Mouse (Mus musculus): Measurements from ENCODE around the gene Npc1l1. TPM values are rescaled to one million over a fixed set of nuclear protein-coding genes. Genes with fewer than 3 reads are reported as not detected.

The Npc1l1 gene
- polyA plus RNA-seq (2014; fragmentation: Nextera tagmentation; extraction: Ambion mirVana): 0.04 TPM in 1 of 2 replicates, not detected in the other

GRCm38 (mm10) chr11:6230012-6230411, at the start of gene Npc1l1:
Gene Npc1l1, minus strand, starts transcription at chr11:6230143.
- DNase-seq (no peak), ATAC-seq (ENCODE audit: insufficient read depth) (no peak)
- Histone ChIP-seq H3K9me3 (ENCODE audit: low read depth, low read length) (no peaks in the 10 kb centered on the region), H3K9ac (no peak within 1 kb of the TSS), H3K27ac (ENCODE audit: low read depth) (no peak within 1 kb of the TSS), H3K36me3 (ENCODE audit: insufficient read depth) (no peaks in the 10 kb centered on the region), H3K27me3 (ENCODE audit: insufficient read depth, low read length) (no peaks in the 10 kb centered on the region), H3K4me3 (ENCODE audit: low read depth, low read length) (no peak within 1 kb of the TSS), H3K4me1 (ENCODE audit: insufficient read depth) (no peaks in the 10 kb centered on the region), H3K4me2 (no peak within 1 kb of the TSS)
- 66% methylated on average over 7 of the region's 7 CpGs for WGBS
- no peak for TF ChIP-seq CTCF (IDR thresholded peaks at IDR 0.05; ENCODE audit: low read depth)

GRCm38 (mm10) chr11:6276466-6276865, 46.5 kb upstream of the Npc1l1 start:
- DNase-seq: no peak
- Histone ChIP-seq H3K9ac (no peak overlapping the region), H3K4me1 (ENCODE audit: insufficient read depth) (0 out of 2 replicates have a peak, but pooled peaks cover 2% of the 10 kb centered on the region), H3K27ac (ENCODE audit: low read depth) (no peak overlapping the region), H3K9me3 (ENCODE audit: low read depth, low read length) (0 out of 2 replicates have a peak, but pooled peaks cover 4% of the 10 kb centered on the region), H3K36me3 (ENCODE audit: insufficient read depth) (peaks cover 13% of the 10 kb centered on the region), H3K4me2 (no peak overlapping the region), H3K27me3 (ENCODE audit: insufficient read depth, low read length) (no peaks in the 10 kb centered on the region), H3K4me3 (ENCODE audit: low read depth, low read length) (no peak overlapping the region)
- no peak for ATAC-seq (ENCODE audit: insufficient read depth)
- no peak for TF ChIP-seq CTCF (IDR thresholded peaks at IDR 0.05; ENCODE audit: low read depth)
- WGBS: 68% methylated on average over 3 of the region's 3 CpGs

GRCm38 (mm10) chr11:6275094-6275484, 45.1 kb upstream of the Npc1l1 start:
- Histone ChIP-seq H3K27ac (ENCODE audit: low read depth) (peak overlapping the region; percentile 46; the same call in 1 of the 2 replicates), H3K27me3 (ENCODE audit: insufficient read depth, low read length) (no peaks in the 10 kb centered on the region), H3K9me3 (ENCODE audit: low read depth, low read length) (0 out of 2 replicates have a peak, but pooled peaks cover under 1% of the 10 kb centered on the region), H3K4me1 (ENCODE audit: insufficient read depth) (0 out of 2 replicates have a peak, but pooled peaks cover 2% of the 10 kb centered on the region), H3K36me3 (ENCODE audit: insufficient read depth) (peaks cover 25% of the 10 kb centered on the region), H3K9ac (peak overlapping the region; percentile 81), H3K4me2 (peak overlapping the region; percentile 87), H3K4me3 (ENCODE audit: low read depth, low read length) (peak overlapping the region; percentile 87)
- no peak for TF ChIP-seq CTCF (IDR thresholded peaks at IDR 0.05; ENCODE audit: low read depth)
- ATAC-seq (ENCODE audit: insufficient read depth): peak; percentile 12; the same call in 1 of the 2 replicates
- no peak for DNase-seq
- 21% methylated on average over 7 of the region's 7 CpGs for WGBS

DNA sequence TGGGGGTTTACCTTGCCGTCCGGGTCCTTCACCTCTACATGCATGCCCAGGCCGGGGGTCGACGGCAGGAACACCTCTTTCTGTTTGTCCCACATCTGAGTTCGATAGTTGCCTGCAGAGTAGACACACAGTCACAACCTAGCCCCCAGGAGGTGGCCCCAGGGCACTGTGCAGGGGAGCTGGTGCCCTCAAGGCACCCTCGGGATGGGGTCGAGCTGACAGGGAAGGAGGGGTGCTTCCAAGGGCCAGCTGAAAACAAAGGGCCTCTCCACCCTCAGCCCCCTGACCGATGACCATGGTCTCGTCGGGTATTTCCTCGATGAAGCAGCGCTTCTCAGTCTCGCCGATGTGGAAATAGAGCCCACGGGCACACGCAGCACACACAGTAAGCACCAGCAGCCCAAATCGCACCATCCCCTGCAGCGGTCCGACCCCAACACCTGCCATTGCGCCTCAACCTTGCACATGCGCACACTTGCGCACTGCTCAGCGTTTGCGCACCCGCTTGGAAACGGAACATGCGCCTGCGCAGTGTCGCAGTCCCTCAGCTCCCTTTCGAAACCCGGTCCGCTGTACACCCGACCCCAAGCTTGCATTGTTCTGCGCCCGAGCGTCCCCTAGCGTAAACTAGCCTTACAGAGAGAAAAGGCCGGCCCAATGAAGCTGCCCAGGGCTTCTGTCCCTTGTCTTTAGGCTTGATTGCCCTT, 44.6 kb upstream of the Npc1l1 start, which contains the start of gene Tmed4:
Tmed4 (minus strand) TSS at position 484 of the 707 bp plus-strand sequence.
- H3K4me1 ChIP-seq (ENCODE audit: insufficient read depth): 0 out of 2 replicates have a peak, but pooled peaks cover 2% of the 10 kb centered on the region
- ATAC-seq (ENCODE audit: insufficient read depth): peak; percentile 99
- H3K9ac ChIP-seq: peak within 1 kb of the TSS; percentile 81
- TF ChIP-seq CTCF (IDR thresholded peaks at IDR 0.05; ENCODE audit: low read depth): peak; percentile 84
- H3K36me3 ChIP-seq (ENCODE audit: insufficient read depth): peaks cover 25% of the 10 kb centered on the region
- no peaks in the 10 kb centered on the region for H3K9me3 ChIP-seq (ENCODE audit: low read depth, low read length)
- peak within 1 kb of the TSS; percentile 46; the same call in 1 of the 2 replicates for H3K27ac ChIP-seq (ENCODE audit: low read depth)
- peak within 1 kb of the TSS; percentile 87 for H3K4me3 ChIP-seq (ENCODE audit: low read depth, low read length)
- under 1% methylated on average over 39 of the region's 39 CpGs for WGBS
- peak; percentile 99 for DNase-seq
- no peaks in the 10 kb centered on the region for H3K27me3 ChIP-seq (ENCODE audit: insufficient read depth, low read length)
- H3K4me2 ChIP-seq: peak within 1 kb of the TSS; percentile 87

DNA sequence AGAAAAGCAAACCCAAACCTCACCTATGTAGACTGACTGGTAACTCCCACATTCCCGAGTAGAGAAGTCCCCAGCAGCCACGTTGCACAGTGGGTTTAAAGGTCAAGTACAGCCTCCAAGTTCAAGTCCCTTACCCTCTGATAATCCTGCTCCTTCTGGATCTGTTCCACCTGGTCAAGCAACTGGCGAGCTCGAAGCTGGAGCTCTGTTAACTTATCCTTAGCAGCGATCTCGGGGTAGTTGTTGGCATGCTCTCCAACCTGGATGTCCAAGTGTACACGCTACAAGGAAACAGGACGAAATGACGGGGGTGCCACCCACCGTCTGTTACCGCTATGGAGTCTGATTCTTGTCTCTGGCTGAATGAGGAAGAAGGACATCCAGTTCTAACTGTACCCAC, 43.7 kb upstream of the Npc1l1 start:
- Histone ChIP-seq H3K4me1 (ENCODE audit: insufficient read depth) (0 out of 2 replicates have a peak, but pooled peaks cover 2% of the 10 kb centered on the region), H3K9me3 (ENCODE audit: low read depth, low read length) (no peaks in the 10 kb centered on the region), H3K36me3 (ENCODE audit: insufficient read depth) (peaks cover 25% of the 10 kb centered on the region), H3K4me2 (peak overlapping the region; percentile 87), H3K27ac (ENCODE audit: low read depth) (no peak overlapping the region), H3K27me3 (ENCODE audit: insufficient read depth, low read length) (no peaks in the 10 kb centered on the region), H3K9ac (peak overlapping the region; percentile 81), H3K4me3 (ENCODE audit: low read depth, low read length) (peak overlapping the region; percentile 87)
- no peak for DNase-seq
- 44% methylated on average over 11 of the region's 11 CpGs for WGBS
- no peak for ATAC-seq (ENCODE audit: insufficient read depth)
- TF ChIP-seq CTCF (IDR thresholded peaks at IDR 0.05; ENCODE audit: low read depth): no peak

GRCm38 (mm10) chr11:6267320-6268254, 37.6 kb upstream of the Npc1l1 start, which contains the start of gene Ddx56:
Gene Ddx56, minus strand, starts transcription at chr11:6267772.
- H3K36me3 ChIP-seq (ENCODE audit: insufficient read depth): peaks cover 58% of the 10 kb centered on the region
- 2% methylated on average over 50 of the region's 50 CpGs for WGBS
- H3K9ac ChIP-seq: peak within 1 kb of the TSS; percentile 83
- peak within 1 kb of the TSS; percentile 98 for H3K4me3 ChIP-seq (ENCODE audit: low read depth, low read length)
- no peak for TF ChIP-seq CTCF (IDR thresholded peaks at IDR 0.05; ENCODE audit: low read depth)
- peaks cover 5% of the 10 kb centered on the region; the same call in 1 of the 2 replicates for H3K4me1 ChIP-seq (ENCODE audit: insufficient read depth)
- DNase-seq: peak; percentile 98
- H3K27ac ChIP-seq (ENCODE audit: low read depth): peak within 1 kb of the TSS; percentile 96
- H3K4me2 ChIP-seq: peak within 1 kb of the TSS; percentile 87
- H3K9me3 ChIP-seq (ENCODE audit: low read depth, low read length): no peaks in the 10 kb centered on the region
- peak; percentile 98 for ATAC-seq (ENCODE audit: insufficient read depth)
- H3K27me3 ChIP-seq (ENCODE audit: insufficient read depth, low read length): no peaks in the 10 kb centered on the region

Measured in lung, embryonic 14.5 days (tissue).